Mouse (Mus musculus) midbrain, embryonic 14.5 days (tissue): ENCODE measurements at regions not wholly inside any gene's neighbourhood (a gene's known extent, or its start where the extent isn't known, plus 50 kb on each side); places are given as distances from the start of the nearest gene placed in this dataset.
"Not testable (repeated sequence)": the region's sequence is repeated elsewhere in the genome, so short reads cannot be mapped to it uniquely, and the experiment has no call there.

ENCODE experiments used
- ATAC-seq: fragments of 200-750 bp; cut with Nextera tagmentation; 2 replicates; pipeline ENCODE4 v1.8.0; 2017; ENCODE audit warnings: moderate number of reproducible peaks, moderate library complexity; ENCODE audit not compliant: low FRiP score, low TSS enrichment
- DNase-seq: peaks from one replicate; pipeline ENCODE4 v3.0.0-alpha.2; 2015
- H3K27ac ChIP-seq: fragments of 300-500 bp; sonication (generic); replicated peaks from 2 replicates; pipeline ENCODE4 v1.5.1; 2014; ENCODE audit warnings: mild to moderate bottlenecking, low read depth, low read length, moderate library complexity
- H3K27me3 ChIP-seq: fragments of 300-500 bp; sonication (generic); 2 replicates; pipeline ENCODE4 v1.6.1; 2014; ENCODE audit warnings: low read length, control low read depth, mixed read lengths; ENCODE audit not compliant: control insufficient read depth, insufficient read depth
- H3K36me3 ChIP-seq: fragments of 300-500 bp; sonication (generic); 2 replicates; pipeline ENCODE4 v1.6.1; 2014; ENCODE audit warnings: low read length, control low read depth; ENCODE audit not compliant: control insufficient read depth, insufficient read depth
- H3K4me1 ChIP-seq: fragments of 300-500 bp; sonication (generic); 2 replicates; pipeline ENCODE4 v1.6.1; 2014; ENCODE audit warnings: mild to moderate bottlenecking, antibody characterized with exemption, low read length, control low read depth; ENCODE audit not compliant: control insufficient read depth, insufficient read depth
- H3K4me2 ChIP-seq: fragments of 300-500 bp; sonication (generic); 2 replicates; pipeline ENCODE4 v1.6.1; 2014; ENCODE audit warnings: mild to moderate bottlenecking, low read length, moderate library complexity
- H3K4me3 ChIP-seq: fragments of 300-500 bp; sonication (generic); replicated peaks from 2 replicates; pipeline ENCODE4 v1.5.1; 2014; ENCODE audit warnings: low read depth, low read length
- H3K9ac ChIP-seq: fragments of 300-500 bp; sonication (generic); replicated peaks from 2 replicates; pipeline ENCODE4 v1.6.1; 2014; ENCODE audit warnings: mild to moderate bottlenecking, low read length, moderate library complexity
- H3K9me3 ChIP-seq: fragments of 300-500 bp; sonication (generic); 2 replicates; pipeline ENCODE4 v1.6.1; 2016; ENCODE audit warnings: low read length, control low read depth, mixed read lengths; ENCODE audit not compliant: control insufficient read depth
- WGBS: fragments of 180-500 bp; shearing (Covaris S2); extraction: QIAGEN DNeasy Blood & Tissue Kit; methylation state at CpG from one replicate; pipeline ENCODE4 v1.1.7; 2014; 5-methylcytosine and 5-hydroxymethylcytosine counted together

GRCm38 (mm10) chr17:43161306-43161705 lies 108.8 kb upstream of the Adgrf1 start:
- not testable (repeated sequence) for H3K27ac ChIP-seq, DNase-seq, H3K9me3 ChIP-seq, H3K36me3 ChIP-seq, H3K27me3 ChIP-seq, H3K4me3 ChIP-seq, H3K4me2 ChIP-seq, H3K9ac ChIP-seq, ATAC-seq
- peaks cover 14% of the 10 kb centered on the region; the same call in 1 of the 2 replicates for H3K4me1 ChIP-seq
- 79% methylated on average over 8 of the region's 10 CpGs for WGBS

GRCm38 (mm10) chr17:43163126-43163525 lies 107.0 kb upstream of the Adgrf1 start:
- no peak for ATAC-seq
- H3K36me3 ChIP-seq: no peaks in the 10 kb centered on the region
- 86% methylated on average over 4 of the region's 4 CpGs for WGBS
- H3K4me1 ChIP-seq: peaks cover 4% of the 10 kb centered on the region; the same call in 1 of the 2 replicates
- no peak overlapping the region for H3K4me3 ChIP-seq
- H3K4me2 ChIP-seq: no peak overlapping the region
- H3K27me3 ChIP-seq: no peaks in the 10 kb centered on the region
- H3K27ac ChIP-seq: no peak overlapping the region
- no peaks in the 10 kb centered on the region for H3K9me3 ChIP-seq
- DNase-seq: no peak
- no peak overlapping the region for H3K9ac ChIP-seq

- Histone ChIP-seq H3K36me3 (no peaks in the 10 kb centered on the region), H3K27ac (no peak overlapping the region), H3K4me3 (no peak overlapping the region), H3K4me2 (no peak overlapping the region), H3K9ac (no peak overlapping the region), H3K9me3 (no peaks in the 10 kb centered on the region), H3K4me1 (no peaks in the 10 kb centered on the region), H3K27me3 (no peaks in the 10 kb centered on the region)
- DNase-seq: no peak
- ATAC-seq: no peak
- whole genome bisulfite sequencing: 66% methylated on average over 4 of the region's 4 CpGs
These were observed 104.0 kb upstream of the Adgrf1 start for GRCm38 (mm10) chr17:43166091-43166490.

GRCm38 (mm10) chr17:43169435-43169834 lies 100.7 kb upstream of the Adgrf1 start:
- WGBS: 48% methylated on average over 1 of the region's 1 CpGs
- ATAC-seq (no peak), DNase-seq (peak; percentile 15)
- no peaks in the 10 kb centered on the region for H3K36me3 ChIP-seq
- H3K27ac ChIP-seq: no peak overlapping the region
- no peak overlapping the region for H3K9ac ChIP-seq
- H3K9me3 ChIP-seq: no peaks in the 10 kb centered on the region
- H3K4me1 ChIP-seq: no peaks in the 10 kb centered on the region
- H3K4me3 ChIP-seq: no peak overlapping the region
- no peaks in the 10 kb centered on the region for H3K27me3 ChIP-seq
- H3K4me2 ChIP-seq: no peak overlapping the region

GRCm38 (mm10) chr17:43172657-43173165 lies 97.4 kb upstream of the Adgrf1 start:
- Histone ChIP-seq H3K27me3 (no peaks in the 10 kb centered on the region), H3K27ac (no peak overlapping the region), H3K9ac (no peak overlapping the region), H3K36me3 (no peaks in the 10 kb centered on the region), H3K4me1 (no peaks in the 10 kb centered on the region), H3K4me2 (no peak overlapping the region), H3K4me3 (no peak overlapping the region), H3K9me3 (no peaks in the 10 kb centered on the region)
- WGBS: 65% methylated on average over 6 of the region's 6 CpGs
- DNase-seq: no peak
- ATAC-seq: no peak

GRCm38 (mm10) chr17:43174860-43175259 lies 95.3 kb upstream of the Adgrf1 start:
- ATAC-seq (no peak), DNase-seq (no peak)
- WGBS: 76% methylated on average over 1 of the region's 1 CpGs
- Histone ChIP-seq H3K9me3 (no peaks in the 10 kb centered on the region), H3K4me3 (no peak overlapping the region), H3K9ac (no peak overlapping the region), H3K4me2 (no peak overlapping the region), H3K4me1 (no peaks in the 10 kb centered on the region), H3K27me3 (no peaks in the 10 kb centered on the region), H3K27ac (no peak overlapping the region), H3K36me3 (no peaks in the 10 kb centered on the region)

GRCm38 (mm10) chr17:43177244-43177643 lies 92.9 kb upstream of the Adgrf1 start:
- Histone ChIP-seq H3K36me3 (no peaks in the 10 kb centered on the region), H3K4me2 (no peak overlapping the region), H3K4me1 (no peaks in the 10 kb centered on the region), H3K4me3 (no peak overlapping the region), H3K27ac (no peak overlapping the region), H3K9me3 (no peaks in the 10 kb centered on the region), H3K9ac (no peak overlapping the region), H3K27me3 (no peaks in the 10 kb centered on the region)
- no peak for ATAC-seq
- WGBS: 71% methylated on average over 1 of the region's 1 CpGs
- no peak for DNase-seq

- ATAC-seq (no peak), DNase-seq (no peak)
- no peak overlapping the region for H3K4me2 ChIP-seq
- H3K4me3 ChIP-seq: no peak overlapping the region
- no peaks in the 10 kb centered on the region for H3K9me3 ChIP-seq
- no peaks in the 10 kb centered on the region for H3K36me3 ChIP-seq
- H3K27me3 ChIP-seq: no peaks in the 10 kb centered on the region
- H3K4me1 ChIP-seq: no peaks in the 10 kb centered on the region
- 74% methylated on average over 2 of the region's 2 CpGs for WGBS
- H3K27ac ChIP-seq: no peak overlapping the region
- no peak overlapping the region for H3K9ac ChIP-seq
These were observed 80.1 kb upstream of the Adgrf1 start for GRCm38 (mm10) chr17:43190016-43190415.

- H3K4me2 ChIP-seq: no peak overlapping the region
- 88% methylated on average over 3 of the region's 3 CpGs for WGBS
- DNase-seq: no peak
These were observed 79.2 kb upstream of the Adgrf1 start for GRCm38 (mm10) chr17:43190853-43191485.

More at GRCm38 (mm10) chr17:43190853-43191485, 79.2 kb upstream of the Adgrf1 start:
- H3K4me3 ChIP-seq: no peak overlapping the region
- no peak for ATAC-seq
- no peaks in the 10 kb centered on the region for H3K27me3 ChIP-seq
- no peak overlapping the region for H3K9ac ChIP-seq
- H3K4me1 ChIP-seq: no peaks in the 10 kb centered on the region
- H3K36me3 ChIP-seq: no peaks in the 10 kb centered on the region
- H3K9me3 ChIP-seq: no peaks in the 10 kb centered on the region
- H3K27ac ChIP-seq: no peak overlapping the region
